15 mouse cellular contexts compared by ENCODE assay signal in the genomic region with DNA sequence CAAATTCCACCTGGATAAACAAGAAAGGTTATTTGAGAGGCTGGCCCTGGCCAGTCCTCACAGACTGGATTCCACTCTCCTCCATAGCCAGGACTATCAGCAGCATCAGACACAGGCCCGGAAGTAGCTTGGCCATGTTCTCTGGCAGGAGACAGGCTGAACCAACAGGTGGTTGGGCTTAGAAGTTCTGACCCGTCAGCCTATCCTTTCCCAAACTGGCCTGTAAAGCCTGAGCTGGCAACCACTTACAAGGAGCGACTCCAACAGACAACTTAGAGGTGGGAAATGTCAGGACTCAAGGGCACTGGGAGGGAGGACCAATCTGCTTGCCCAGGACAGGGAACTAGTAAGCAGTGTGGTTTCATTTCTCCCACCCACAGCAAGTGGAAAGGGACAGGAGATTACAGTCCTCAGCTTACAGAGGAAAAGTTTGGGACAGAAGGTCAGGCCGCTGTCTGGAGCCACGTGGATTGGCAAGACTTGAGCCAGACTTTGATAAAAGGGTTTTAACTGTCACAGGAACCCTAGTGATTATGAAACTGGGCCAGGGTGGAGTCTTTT. TPM values are rescaled to one million over a fixed set of nuclear protein-coding genes. Genes with fewer than 3 reads are reported as not detected.
DNase-seq lines count a peak whose midpoint lies in the region; ATAC-seq and TF ChIP-seq lines count a peak whose summit lies in the region.
"Had no signal": no experiment of that assay in that cellular context is flagged by ENCODE, and none has a peak within 500 bp of the region (broad histone marks: within the 10 kb centered on the region; RNA-seq: fewer than 3 reads in every experiment).

No protein-coding gene starts in this region.

- H3K9me3 ChIP-seq in heart, embryonic 15.5 days (replicated peaks) = no peaks in the 10 kb centered on the region
- H3K9me3 ChIP-seq: embryonic facial prominence, embryonic 13.5 days; intestine, embryonic 15.5 days; liver, embryonic 13.5 days; midbrain, embryonic 12.5 days had no signal

- no peaks in the 10 kb centered on the region for H3K27me3 ChIP-seq in kidney, adult 2 months (replicated peaks; ENCODE audit: control insufficient read depth, insufficient read depth, low read length)
- peaks cover 17% of the 10 kb centered on the region; the same call in 1 of the 2 replicates for H3K27me3 ChIP-seq in heart, embryonic 15.5 days

- H3K36me3 ChIP-seq in kidney, adult 2 months (ENCODE audit: control insufficient read depth, insufficient read depth, low read length) = no peaks in the 10 kb centered on the region
- H3K36me3 ChIP-seq in heart, embryonic 15.5 days = no peaks in the 10 kb centered on the region
- H3K36me3 ChIP-seq: embryonic facial prominence, embryonic 13.5 days; intestine, embryonic 15.5 days; liver, embryonic 13.5 days; midbrain, embryonic 12.5 days had no signal

- peak; percentile 33 for DNase-seq in kidney, adult 2 months
- no peak for DNase-seq in kidney, adult 18-20 months
- DNase-seq in adrenal gland, postnatal 10 days = peak; percentile 52
- no peak for DNase-seq in layer of hippocampus, postnatal 14 days (ENCODE audit: low spot score in 2 of 2)
- DNase-seq: forebrain, postnatal 0 days; liver, embryonic 13.5 days; lung, postnatal 10 days had no signal

- no peak overlapping the region for H3K27ac ChIP-seq in kidney, adult 2 months (ENCODE audit: insufficient read depth, low read depth, low read length)
- peak overlapping the region; percentile 88 for H3K27ac ChIP-seq in brown adipose tissue, adult 24 weeks (replicated peaks; ENCODE audit: low read depth, low read length)
- no peak overlapping the region for H3K27ac ChIP-seq in heart, embryonic 15.5 days
- H3K27ac ChIP-seq: embryonic facial prominence, embryonic 13.5 days; intestine, embryonic 15.5 days; liver, embryonic 13.5 days; midbrain, embryonic 12.5 days had no signal

- no peak for TF ChIP-seq CTCF in kidney, adult 2 months (conservative IDR thresholded peaks at IDR 0.05; ENCODE audit: insufficient read depth, insufficient read length, low read depth, low read length)

- ATAC-seq in heart, embryonic 15.5 days (replicated peaks; ENCODE audit: insufficient number of reproducible peaks, insufficient read depth, low FRiP score, low read depth) = peak; percentile 35; the same call in 1 of the 2 replicates
- ATAC-seq in erythroid progenitor cell, adult 5-6 weeks (replicated peaks; ENCODE audit: low FRiP score, poor library complexity, severe bottlenecking) = no peak
- ATAC-seq: forebrain, postnatal 0 days; intestine, embryonic 15.5 days had no signal

- 60% methylated on average over 5 of the region's 5 CpGs for WGBS in kidney, adult 2 months
- 29% methylated on average over 5 of the region's 5 CpGs for WGBS in heart, embryonic 15.5 days

- TF ChIP-seq POLR2A in kidney, adult 2 months (IDR thresholded peaks at IDR 0.05; ENCODE audit: low read depth, low read length) = no peak

- H3K4me2 ChIP-seq in heart, embryonic 15.5 days = no peak overlapping the region
- H3K4me2 ChIP-seq: embryonic facial prominence, embryonic 13.5 days; intestine, embryonic 15.5 days; liver, embryonic 13.5 days; midbrain, embryonic 12.5 days had no signal

- no peak overlapping the region for H3K4me3 ChIP-seq in kidney, adult 2 months (ENCODE audit: insufficient read depth, low read depth, low read length)
- H3K4me3 ChIP-seq in brown adipose tissue, adult 24 weeks (ENCODE audit: insufficient read depth, low read depth, low read length) = no peak overlapping the region
- no peak overlapping the region for H3K4me3 ChIP-seq in heart, embryonic 15.5 days
- H3K4me3 ChIP-seq: embryonic facial prominence, embryonic 13.5 days; intestine, embryonic 15.5 days; liver, embryonic 13.5 days; midbrain, embryonic 12.5 days had no signal

- H3K9ac ChIP-seq in heart, embryonic 15.5 days = no peak overlapping the region
- H3K9ac ChIP-seq: embryonic facial prominence, embryonic 13.5 days; forebrain, postnatal 0 days; intestine, embryonic 15.5 days; liver, embryonic 13.5 days; midbrain, embryonic 12.5 days had no signal

- no peaks in the 10 kb centered on the region for H3K4me1 ChIP-seq in kidney, adult 2 months (ENCODE audit: control insufficient read depth, insufficient read depth, low read length)
- peaks cover 5% of the 10 kb centered on the region; the same call in 1 of the 2 replicates for H3K4me1 ChIP-seq in brown adipose tissue, adult 24 weeks (ENCODE audit: control insufficient read depth, insufficient read depth, insufficient read length, low read length)
- peaks cover 27% of the 10 kb centered on the region for H3K4me1 ChIP-seq in heart, embryonic 15.5 days (replicated peaks)
- H3K4me1 ChIP-seq: liver, embryonic 13.5 days had no signal

RNA-seq across cellular contexts. Expression of a gene that starts 1.6 kb away (rescaled TPM):
- 16.3 and 20.3 TPM in 2 replicates for polyA plus RNA-seq in kidney, adult 2 months (2012; rRNA removed)
- 100 to 1,000 TPM in 1 of 2 experiments, 10 to 100 TPM in 1; 97.7 to 120 TPM for total RNA-seq in adrenal gland, postnatal 10 days (2021)
- 2.3 and 5.2 TPM in 2 replicates for polyA plus RNA-seq in brown adipose tissue, adult 24 weeks (2012; ENCODE audit: insufficient read depth, insufficient read length, missing spikeins)
- polyA plus RNA-seq in heart, embryonic 15.5 days (2015; fragmentation: Nextera tagmentation; extraction: Ambion mirVana) = 37.6 and 47.9 TPM in 2 replicates
- 100 to 1,000 TPM; 172 to 192 TPM for total RNA-seq in layer of hippocampus, postnatal 14 days (2021)
- not detected in 2 replicates for total RNA-seq in erythroid progenitor cell, adult 5-6 weeks (2015; ENCODE audit: low replicate concordance)
- not detected in 2 replicates for total RNA-seq in erythroid progenitor cell, adult 5-6 weeks (2017; ENCODE audit: low replicate concordance)
- total RNA-seq: hematopoietic stem cell, adult 5-6 weeks had no signal

RNA-seq across cellular contexts. Expression of a gene that starts 31.0 kb away (rescaled TPM):
- 8,481 and 8,923 TPM in 2 replicates for polyA plus RNA-seq in kidney, adult 2 months (2012; rRNA removed)
- 1 to 10 TPM; 2.3 to 7.3 TPM for total RNA-seq in adrenal gland, postnatal 10 days (2021)
- polyA plus RNA-seq in brown adipose tissue, adult 24 weeks (2012; ENCODE audit: insufficient read depth, insufficient read length, missing spikeins) = 2.8 and 15.3 TPM in 2 replicates
- polyA plus RNA-seq in heart, embryonic 15.5 days (2015; fragmentation: Nextera tagmentation; extraction: Ambion mirVana) = 1.5 and 1.9 TPM in 2 replicates
- 1 to 10 TPM; 7.8 to 8.3 TPM for total RNA-seq in layer of hippocampus, postnatal 14 days (2021)
- total RNA-seq in erythroid progenitor cell, adult 5-6 weeks (2015; ENCODE audit: low replicate concordance) = 2.5 TPM in 1 of 2 replicates, not detected in the other
- not detected in 2 replicates for total RNA-seq in erythroid progenitor cell, adult 5-6 weeks (2017; ENCODE audit: low replicate concordance)
- total RNA-seq: hematopoietic stem cell, adult 5-6 weeks had no signal

RNA-seq across cellular contexts. Expression of a gene that starts 49.5 kb away (rescaled TPM):
- polyA plus RNA-seq in kidney, adult 2 months (2012; rRNA removed) = 0.56 and 0.64 TPM in 2 replicates
- total RNA-seq in adrenal gland, postnatal 10 days (2021) = under 1 TPM in 1 of 2 experiments, not detected in 1; 0.27 TPM
- not detected in 2 replicates for polyA plus RNA-seq in brown adipose tissue, adult 24 weeks (2012; ENCODE audit: insufficient read depth, insufficient read length, missing spikeins)
- 0.09 and 0.30 TPM in 2 replicates for polyA plus RNA-seq in heart, embryonic 15.5 days (2015; fragmentation: Nextera tagmentation; extraction: Ambion mirVana)
- not detected for total RNA-seq in layer of hippocampus, postnatal 14 days (2021)
- not detected in 2 replicates for total RNA-seq in erythroid progenitor cell, adult 5-6 weeks (2015; ENCODE audit: low replicate concordance)
- not detected in 2 replicates for total RNA-seq in erythroid progenitor cell, adult 5-6 weeks (2017; ENCODE audit: low replicate concordance)
- total RNA-seq: forebrain, postnatal 0 days; hematopoietic stem cell, adult 5-6 weeks; left cerebral cortex, postnatal 14 days had no signal
- polyA plus RNA-seq: liver, embryonic 13.5 days had no signal

RNA-seq across cellular contexts. Expression of a gene that starts 58.0 kb away (rescaled TPM):
- 0.43 and 0.80 TPM in 2 replicates for polyA plus RNA-seq in kidney, adult 2 months (2012; rRNA removed)
- 1 to 10 TPM in 1 of 2 experiments, under 1 TPM in 1; 0.33 to 1.1 TPM for total RNA-seq in adrenal gland, postnatal 10 days (2021)
- not detected in 2 replicates for polyA plus RNA-seq in brown adipose tissue, adult 24 weeks (2012; ENCODE audit: insufficient read depth, insufficient read length, missing spikeins)
- 0.23 and 0.29 TPM in 2 replicates for polyA plus RNA-seq in heart, embryonic 15.5 days (2015; fragmentation: Nextera tagmentation; extraction: Ambion mirVana)
- total RNA-seq in layer of hippocampus, postnatal 14 days (2021) = 10 to 100 TPM; 73.7 to 75.4 TPM
- not detected in 2 replicates for total RNA-seq in erythroid progenitor cell, adult 5-6 weeks (2015; ENCODE audit: low replicate concordance)
- not detected in 2 replicates for total RNA-seq in erythroid progenitor cell, adult 5-6 weeks (2017; ENCODE audit: low replicate concordance)
- total RNA-seq: hematopoietic stem cell, adult 5-6 weeks had no signal
- polyA plus RNA-seq: liver, embryonic 13.5 days had no signal

Comparison
In these comparisons a context has a peak if more than half of its experiments do, and no peak if none do; other contexts are left out.
1. DNase-seq: peak in kidney, adult 2 months (single experiment) and adrenal gland, postnatal 10 days (single experiment); none in kidney, adult 18-20 months (single experiment) and layer of hippocampus, postnatal 14 days (0 of 2).
2. RNA of a gene that starts 1.6 kb away (total RNA-seq): 172 to 192 TPM in layer of hippocampus, postnatal 14 days and 97.7 to 120 TPM in adrenal gland, postnatal 10 days; not detected in erythroid progenitor cell, adult 5-6 weeks; every median in the first group is over 10 times any median in the second.